Mouse (Mus musculus) E14TG2a.4 (cell line): ENCODE results near the gene Sar1b.

ENCODE experiments used
- CTCF ChIP-seq: conservative IDR thresholded peaks from 2 replicates; pipeline ENCODE4 v1.5.1; 2014; ENCODE audit warnings: low read length
- NANOG ChIP-seq: IDR thresholded peaks from 2 replicates; pipeline ENCODE4 v1.6.1; 2014; ENCODE audit warnings: borderline replicate concordance, low read length, mixed read lengths
- POU5F1 ChIP-seq: IDR thresholded peaks from 2 replicates; pipeline ENCODE4 v1.6.1; 2014; ENCODE audit warnings: low read length, borderline replicate concordance

DNA sequence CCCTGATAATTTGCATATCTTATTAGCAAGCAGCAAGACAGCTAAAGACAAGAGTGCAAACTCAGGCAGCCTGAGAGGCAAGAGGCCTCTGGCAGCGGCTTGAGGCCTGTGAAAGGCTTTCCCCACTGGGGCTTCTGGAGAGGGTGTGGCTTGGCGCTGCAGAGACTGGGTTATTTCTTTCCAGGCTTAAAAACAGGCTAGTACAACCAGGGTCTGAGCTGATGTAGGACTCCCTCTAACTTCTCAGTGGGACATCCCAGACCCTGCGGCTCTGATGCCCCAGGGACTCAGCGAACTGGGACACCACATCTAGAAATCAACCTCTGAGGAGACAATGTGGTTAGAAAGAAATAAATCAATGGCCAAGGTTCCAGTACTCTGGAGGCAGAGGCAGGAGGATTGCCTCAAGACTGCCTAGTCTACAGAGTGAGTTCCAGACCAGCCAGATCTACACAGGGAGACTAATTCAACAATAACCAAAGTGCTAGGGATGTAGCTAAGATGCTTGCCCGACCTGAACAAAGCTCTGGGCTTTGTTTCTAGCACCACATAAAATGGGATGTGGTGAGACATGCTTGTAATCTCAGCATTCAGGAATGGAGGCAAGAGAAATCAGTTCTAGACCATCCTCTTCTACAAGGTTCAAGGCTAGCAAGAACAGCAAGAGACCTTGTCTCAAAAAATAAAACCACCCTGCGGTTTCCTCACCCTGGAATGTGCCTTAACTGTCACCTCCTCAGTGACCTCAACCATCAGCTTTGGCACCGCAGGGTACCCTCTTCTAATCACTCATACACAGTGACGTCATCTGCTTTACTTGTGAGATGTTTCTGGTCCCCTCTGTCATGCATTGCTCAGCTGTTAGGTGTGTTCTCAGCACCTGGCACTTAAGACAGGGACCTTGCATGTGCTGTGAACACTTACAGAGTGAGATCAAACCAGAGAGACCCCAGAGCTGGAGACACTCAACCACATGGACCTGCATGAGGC lies 74.0 kb downstream of the Sar1b start:
- TF ChIP-seq CTCF, result no peak
- TF ChIP-seq NANOG, result no peak
- TF ChIP-seq POU5F1, result no peak
